Comparison of ENCODE assay signal across 1 mouse cellular context in genomic region chr4:43598200-43598599, GRCm38 (mm10).
TF ChIP-seq lines count a peak whose summit lies in the region.

No protein-coding gene starts in this region.

TF ChIP-seq in MEL, 35 proteins besides CTCF, POLR2A, EP300 and RAD21:
- TF ChIP-seq TBP (IDR thresholded peaks at IDR 0.05; ENCODE audit: low read depth, low read length) (no peak), SMC3 (IDR thresholded peaks at IDR 0.05; ENCODE audit: low read depth, low read length) (no peak), SIN3A (IDR thresholded peaks at IDR 0.05; ENCODE audit: low read length) (peak; percentile 62; the same call in 1 of the 2 replicates), NRF1 (IDR thresholded peaks at IDR 0.05; ENCODE audit: insufficient read depth, low read depth, low read length, poor library complexity, severe bottlenecking) (no peak), POLR2AphosphoS2 (IDR thresholded peaks at IDR 0.05; ENCODE audit: low read length) (no peak), E2F4 (IDR thresholded peaks at IDR 0.05; ENCODE audit: borderline replicate concordance, low read depth, low read length) (no peak), ZMIZ1 (IDR thresholded peaks at IDR 0.05; ENCODE audit: low read depth, low read length) (no peak), UBTF (IDR thresholded peaks at IDR 0.05; ENCODE audit: borderline replicate concordance, insufficient read depth, low read depth, low read length) (no peak), ELF1 (IDR thresholded peaks at IDR 0.05; ENCODE audit: low read depth, low read length) (no peak), POLR2AphosphoS5 (IDR thresholded peaks at IDR 0.05; ENCODE audit: borderline replicate concordance, low read depth, low read length) (no peak), CHD1 (IDR thresholded peaks at IDR 0.05; ENCODE audit: low read depth, low read length) (no peak), MAX (IDR thresholded peaks at IDR 0.05; ENCODE audit: low read length) (no peak), MEF2A (IDR thresholded peaks at IDR 0.05; ENCODE audit: extremely low read depth, insufficient replicate concordance, low read depth, low read length, poor library complexity, severe bottlenecking) (no peak), MYC (IDR thresholded peaks at IDR 0.05; ENCODE audit: low read depth, low read length) (no peak), CHD2 (IDR thresholded peaks at IDR 0.05; ENCODE audit: low read length) (no peak), USF2 (IDR thresholded peaks at IDR 0.05; ENCODE audit: borderline replicate concordance in 1 of 2, insufficient read depth in 1 of 2, low read depth in 1 of 2, low read length in 2 of 2) (no peak), KAT2A (conservative IDR thresholded peaks at IDR 0.05; ENCODE audit: low read depth, low read length) (no peak), MAZ (IDR thresholded peaks at IDR 0.05; ENCODE audit: low read depth, low read length) (no peak), TCF12 (IDR thresholded peaks at IDR 0.05; ENCODE audit: low read depth, low read length) (peak; percentile 93), NELFE (IDR thresholded peaks at IDR 0.05; ENCODE audit: low read depth, low read length) (no peak), ETS1 (IDR thresholded peaks at IDR 0.05; ENCODE audit: low read depth, low read length) (peak; percentile 93), RCOR1 (IDR thresholded peaks at IDR 0.05; ENCODE audit: low read depth, low read length) (peak; percentile 52; the same call in 1 of the 2 replicates), ZKSCAN1 (IDR thresholded peaks at IDR 0.05; ENCODE audit: low read depth, low read length) (no peak), ZNF384 (IDR thresholded peaks at IDR 0.05; ENCODE audit: low read depth, low read length) (no peak), MXI1 (IDR thresholded peaks at IDR 0.05; ENCODE audit: low read depth, low read length) (no peak), TAL1 (IDR thresholded peaks at IDR 0.05; ENCODE audit: low read length) (peak; percentile 73), JUND (IDR thresholded peaks at IDR 0.05; ENCODE audit: low read depth, low read length) (no peak), GABPA (IDR thresholded peaks at IDR 0.05; ENCODE audit: low read depth, low read length) (peak; percentile 89), BHLHE40 (IDR thresholded peaks at IDR 0.05; ENCODE audit: borderline replicate concordance, low read depth, low read length) (peak; percentile 70; the same call in 1 of the 2 replicates), HCFC1 (IDR thresholded peaks at IDR 0.05; ENCODE audit: low read depth, low read length) (no peak), USF1 (IDR thresholded peaks at IDR 0.05; ENCODE audit: low read depth, low read length) (no peak), GATA1 (IDR thresholded peaks at IDR 0.05; ENCODE audit: low read depth, low read length) (peak; percentile 92), MYB (IDR thresholded peaks at IDR 0.05; ENCODE audit: low read depth, low read length) (no peak), MAFK (IDR thresholded peaks at IDR 0.05; ENCODE audit: borderline replicate concordance, low read depth, low read length) (peak; percentile 99), ZC3H11A (IDR thresholded peaks at IDR 0.05; ENCODE audit: low read depth, low read length) (no peak)
